Mouse (Mus musculus) midbrain, embryonic 14.5 days (tissue): Measurements from ENCODE around the gene Ms4a8a. TPM values are rescaled to one million over a fixed set of nuclear protein-coding genes. Genes with fewer than 3 reads are reported as not detected.
A peak's percentile ranks its signal among the peaks of the same experiment; 100 is the strongest.
"Not testable (repeated sequence)": the region's sequence is repeated elsewhere in the genome, so short reads cannot be mapped to it uniquely, and the experiment has no call there.

Source experiments
- ATAC-seq: fragments of 200-750 bp; cut with Nextera tagmentation; 2 replicates; pipeline ENCODE4 v1.8.0; 2017; ENCODE audit warnings: moderate number of reproducible peaks, moderate library complexity; ENCODE audit not compliant: low FRiP score, low TSS enrichment
- DNase-seq: peaks from one replicate; pipeline ENCODE4 v3.0.0-alpha.2; 2015
- H3K27ac ChIP-seq: fragments of 300-500 bp; sonication (generic); replicated peaks from 2 replicates; pipeline ENCODE4 v1.5.1; 2014; ENCODE audit warnings: mild to moderate bottlenecking, low read depth, low read length, moderate library complexity
- H3K27me3 ChIP-seq: fragments of 300-500 bp; sonication (generic); 2 replicates; pipeline ENCODE4 v1.6.1; 2014; ENCODE audit warnings: low read length, control low read depth, mixed read lengths; ENCODE audit not compliant: control insufficient read depth, insufficient read depth
- H3K36me3 ChIP-seq: fragments of 300-500 bp; sonication (generic); 2 replicates; pipeline ENCODE4 v1.6.1; 2014; ENCODE audit warnings: low read length, control low read depth; ENCODE audit not compliant: control insufficient read depth, insufficient read depth
- H3K4me1 ChIP-seq: fragments of 300-500 bp; sonication (generic); 2 replicates; pipeline ENCODE4 v1.6.1; 2014; ENCODE audit warnings: mild to moderate bottlenecking, antibody characterized with exemption, low read length, control low read depth; ENCODE audit not compliant: control insufficient read depth, insufficient read depth
- H3K4me2 ChIP-seq: fragments of 300-500 bp; sonication (generic); 2 replicates; pipeline ENCODE4 v1.6.1; 2014; ENCODE audit warnings: mild to moderate bottlenecking, low read length, moderate library complexity
- H3K4me3 ChIP-seq: fragments of 300-500 bp; sonication (generic); replicated peaks from 2 replicates; pipeline ENCODE4 v1.5.1; 2014; ENCODE audit warnings: low read depth, low read length
- H3K9ac ChIP-seq: fragments of 300-500 bp; sonication (generic); replicated peaks from 2 replicates; pipeline ENCODE4 v1.6.1; 2014; ENCODE audit warnings: mild to moderate bottlenecking, low read length, moderate library complexity
- H3K9me3 ChIP-seq: fragments of 300-500 bp; sonication (generic); 2 replicates; pipeline ENCODE4 v1.6.1; 2016; ENCODE audit warnings: low read length, control low read depth, mixed read lengths; ENCODE audit not compliant: control insufficient read depth
- WGBS: fragments of 180-500 bp; shearing (Covaris S2); extraction: QIAGEN DNeasy Blood & Tissue Kit; methylation state at CpG from one replicate; pipeline ENCODE4 v1.1.7; 2014; 5-methylcytosine and 5-hydroxymethylcytosine counted together
- polyA plus RNA-seq: library from polyadenylated mRNA; unstranded; fragments of >200 nt; fragmentation: Nextera tagmentation; extraction: Ambion mirVana; gene quantifications from 2 replicates; pipeline ENCODE4 v1.2.1, GENCODE M21; 2014

Ms4a8a gene
- not detected in 2 replicates for polyA plus RNA-seq

- Histone ChIP-seq H3K4me3 (no peak within 1 kb of the TSS), H3K4me2 (no peak within 1 kb of the TSS), H3K4me1 (no peaks in the 10 kb centered on the region), H3K9ac (no peak within 1 kb of the TSS), H3K27me3 (no peaks in the 10 kb centered on the region), H3K36me3 (no peaks in the 10 kb centered on the region), H3K9me3 (no peaks in the 10 kb centered on the region), H3K27ac (no peak within 1 kb of the TSS)
- WGBS, result 90% methylated on average over 4 of the region's 4 CpGs
- ATAC-seq (no peak), DNase-seq (no peak)
Observed at GRCm38 (mm10) chr19:11080934-11081333, at the start of gene Ms4a8a. Ms4a8a (minus strand) TSS chr19:11081102.

GRCm38 (mm10) chr19:11129702-11130101 is 48.8 kb upstream of the Ms4a8a start:
- H3K9me3 ChIP-seq, result peaks cover 8% of the 10 kb centered on the region
- no peaks in the 10 kb centered on the region for H3K36me3 ChIP-seq
- no peak overlapping the region for H3K4me2 ChIP-seq
- H3K4me1 ChIP-seq, result no peaks in the 10 kb centered on the region
- WGBS, result 96% methylated on average over 1 of the region's 1 CpGs
- no peak overlapping the region for H3K9ac ChIP-seq
- no peak overlapping the region for H3K27ac ChIP-seq
- DNase-seq, result no peak
- H3K4me3 ChIP-seq, result no peak overlapping the region
- ATAC-seq, result no peak
- H3K27me3 ChIP-seq, result no peaks in the 10 kb centered on the region

GRCm38 (mm10) chr19:11121016-11121420 is 40.1 kb upstream of the Ms4a8a start:
- Histone ChIP-seq H3K4me2 (peak overlapping the region; percentile 44), H3K9me3 (peaks cover 14% of the 10 kb centered on the region), H3K4me3 (peak overlapping the region; percentile 36)
- not testable (repeated sequence) for H3K36me3 ChIP-seq, H3K9ac ChIP-seq, H3K27me3 ChIP-seq, H3K4me1 ChIP-seq, H3K27ac ChIP-seq
- ATAC-seq, result peak; percentile 98
- WGBS, result 5% methylated on average over 14 of the region's 38 CpGs
- DNase-seq, result peak; percentile 29

- H3K4me1 ChIP-seq, result no peaks in the 10 kb centered on the region
Observed at GRCm38 (mm10) chr19:11119338-11119737, 38.4 kb upstream of the Ms4a8a start.

GRCm38 (mm10) chr19:11107746-11108145 is 26.8 kb upstream of the Ms4a8a start:
- no peak overlapping the region for H3K4me2 ChIP-seq
- WGBS, result 84% methylated on average over 3 of the region's 3 CpGs
- no peaks in the 10 kb centered on the region for H3K36me3 ChIP-seq
- no peak for DNase-seq
- H3K4me3 ChIP-seq, result no peak overlapping the region
- no peak overlapping the region for H3K9ac ChIP-seq
- no peak overlapping the region for H3K27ac ChIP-seq
- no peaks in the 10 kb centered on the region for H3K9me3 ChIP-seq
- H3K4me1 ChIP-seq, result no peaks in the 10 kb centered on the region
- no peaks in the 10 kb centered on the region for H3K27me3 ChIP-seq
- ATAC-seq, result no peak

More at GRCm38 (mm10) chr19:11119338-11119737, 38.4 kb upstream of the Ms4a8a start:
- ATAC-seq (no peak), DNase-seq (no peak)
- Histone ChIP-seq H3K9me3 (0 out of 2 replicates have a peak, but pooled peaks cover 3% of the 10 kb centered on the region), H3K27ac (no peak overlapping the region), H3K9ac (no peak overlapping the region), H3K4me2 (no peak overlapping the region), H3K4me3 (no peak overlapping the region), H3K27me3 (no peaks in the 10 kb centered on the region), H3K36me3 (no peaks in the 10 kb centered on the region)
- WGBS, result 94% methylated on average over 2 of the region's 2 CpGs

- ATAC-seq (no peak), DNase-seq (no peak)
- Histone ChIP-seq H3K4me1 (no peaks in the 10 kb centered on the region), H3K36me3 (no peaks in the 10 kb centered on the region), H3K27me3 (no peaks in the 10 kb centered on the region), H3K9ac (no peak overlapping the region), H3K4me3 (no peak overlapping the region), H3K4me2 (no peak overlapping the region), H3K27ac (no peak overlapping the region), H3K9me3 (no peaks in the 10 kb centered on the region)
- 88% methylated on average over 1 of the region's 1 CpGs for WGBS
Observed at GRCm38 (mm10) chr19:11101880-11102279, 21.0 kb upstream of the Ms4a8a start.

GRCm38 (mm10) chr19:11098401-11098800 is 17.5 kb upstream of the Ms4a8a start:
- no peak overlapping the region for H3K9ac ChIP-seq
- no peak for DNase-seq
- ATAC-seq, result no peak
- H3K27me3 ChIP-seq, result no peaks in the 10 kb centered on the region
- WGBS, result 89% methylated on average over 3 of the region's 3 CpGs
- no peaks in the 10 kb centered on the region for H3K36me3 ChIP-seq
- no peak overlapping the region for H3K27ac ChIP-seq
- no peak overlapping the region for H3K4me2 ChIP-seq
- H3K4me1 ChIP-seq, result no peaks in the 10 kb centered on the region
- H3K9me3 ChIP-seq, result no peaks in the 10 kb centered on the region
- H3K4me3 ChIP-seq, result no peak overlapping the region

GRCm38 (mm10) chr19:11092131-11092530 is 11.2 kb upstream of the Ms4a8a start:
- H3K9me3 ChIP-seq, H3K27me3 ChIP-seq, H3K36me3 ChIP-seq, H3K4me1 ChIP-seq, H3K27ac ChIP-seq, ATAC-seq, H3K9ac ChIP-seq: not testable (repeated sequence)
- Histone ChIP-seq H3K4me2 (peak overlapping the region; percentile 54), H3K4me3 (peak overlapping the region; percentile 29)
- 4% methylated on average over 50 of the region's 50 CpGs for WGBS
- peak; percentile 31 for DNase-seq

GRCm38 (mm10) chr19:11070364-11070763 is 10.5 kb downstream of the Ms4a8a start:
- ATAC-seq (no peak), DNase-seq (no peak)
- no peak overlapping the region for H3K4me3 ChIP-seq
- H3K9me3 ChIP-seq, result 0 out of 2 replicates have a peak, but pooled peaks cover 4% of the 10 kb centered on the region
- no peaks in the 10 kb centered on the region for H3K36me3 ChIP-seq
- no peak overlapping the region for H3K4me2 ChIP-seq
- H3K9ac ChIP-seq, result no peak overlapping the region
- H3K27me3 ChIP-seq, result no peaks in the 10 kb centered on the region
- no peaks in the 10 kb centered on the region for H3K4me1 ChIP-seq
- 92% methylated on average over 3 of the region's 3 CpGs for WGBS
- no peak overlapping the region for H3K27ac ChIP-seq
